Mouse (Mus musculus): ENCODE data around the gene Lpin3. TPM values are rescaled to one million over a fixed set of nuclear protein-coding genes. Genes with fewer than 3 reads are reported as not detected.

The Lpin3 gene
- polyA plus RNA-seq, 1 experiment from 2014 or later = 3.6 TPM

DNA sequence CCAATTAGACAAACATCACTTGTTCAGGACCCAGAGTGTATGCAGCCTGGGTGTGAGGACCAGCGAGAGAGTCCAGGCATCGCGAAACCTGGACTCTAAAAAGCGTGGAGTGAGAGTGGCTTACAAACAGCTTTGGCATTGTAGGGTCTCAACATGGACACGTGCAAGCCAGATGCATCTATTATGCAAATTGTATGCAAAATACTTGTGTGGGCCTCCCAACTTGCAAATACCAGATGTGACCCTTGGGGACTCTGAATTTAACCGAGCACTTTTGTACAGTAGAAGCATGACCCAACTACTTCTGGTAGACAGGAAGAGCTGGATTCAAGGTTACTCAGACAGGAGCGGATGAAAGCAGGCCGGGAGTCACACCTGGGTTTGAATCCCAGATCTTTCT is 36.2 kb downstream of the Lpin3 start:
- WGBS = 80% methylated on average over 8 of the region's 8 CpGs
- ATAC-seq (ENCODE audit: borderline replicate concordance, extremely low read depth, low FRiP score, low TSS enrichment) = no peak
- peaks cover 24% of the 10 kb centered on the region for H3K27me3 ChIP-seq
- no peak overlapping the region for H3K27ac ChIP-seq
- no peaks in the 10 kb centered on the region for H3K9me3 ChIP-seq
- no peak overlapping the region for H3K4me3 ChIP-seq
- no peak overlapping the region for H3K4me2 ChIP-seq
- H3K9ac ChIP-seq = no peak overlapping the region
- no peaks in the 10 kb centered on the region for H3K36me3 ChIP-seq
- H3K4me1 ChIP-seq = peaks cover 36% of the 10 kb centered on the region

DNA sequence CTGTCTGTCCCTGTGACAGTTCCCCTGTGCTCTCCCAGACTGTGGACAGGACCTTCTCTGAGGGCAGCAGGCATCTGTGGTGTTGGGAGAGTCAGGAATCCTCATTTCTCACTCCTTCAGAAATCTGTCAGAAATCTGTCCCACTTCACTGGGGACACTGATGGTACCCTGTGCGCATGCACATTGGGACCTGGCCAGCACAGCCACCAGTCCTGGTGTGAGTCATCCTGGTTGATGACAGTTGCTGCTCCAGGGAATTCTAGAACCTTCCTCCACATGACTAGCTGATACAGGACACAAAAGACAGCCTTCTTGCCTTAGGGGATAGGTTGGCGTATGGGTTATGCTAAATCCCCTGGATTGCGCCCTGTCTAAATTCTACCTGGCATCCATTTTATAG is 36.8 kb downstream of the Lpin3 start:
- Histone ChIP-seq H3K27me3 (peaks cover 18% of the 10 kb centered on the region), H3K9me3 (no peaks in the 10 kb centered on the region), H3K9ac (no peak overlapping the region), H3K4me3 (no peak overlapping the region), H3K4me1 (peaks cover 35% of the 10 kb centered on the region), H3K36me3 (no peaks in the 10 kb centered on the region), H3K27ac (no peak overlapping the region), H3K4me2 (no peak overlapping the region)
- no peak for ATAC-seq (ENCODE audit: borderline replicate concordance, extremely low read depth, low FRiP score, low TSS enrichment)
- WGBS = 92% methylated on average over 3 of the region's 3 CpGs

GRCm38 (mm10) chr2:160918154-160918929 is 37.9 kb downstream of the Lpin3 start:
- no peak overlapping the region for H3K4me2 ChIP-seq
- H3K36me3 ChIP-seq = no peaks in the 10 kb centered on the region
- H3K4me3 ChIP-seq = no peak overlapping the region
- no peak overlapping the region for H3K27ac ChIP-seq
- H3K27me3 ChIP-seq = peaks cover 8% of the 10 kb centered on the region; the same call in 1 of the 2 replicates
- no peak for ATAC-seq (ENCODE audit: borderline replicate concordance, extremely low read depth, low FRiP score, low TSS enrichment)
- whole genome bisulfite sequencing = 57% methylated on average over 8 of the region's 8 CpGs
- H3K4me1 ChIP-seq = peaks cover 33% of the 10 kb centered on the region
- no peaks in the 10 kb centered on the region for H3K9me3 ChIP-seq
- H3K9ac ChIP-seq = no peak overlapping the region

DNA sequence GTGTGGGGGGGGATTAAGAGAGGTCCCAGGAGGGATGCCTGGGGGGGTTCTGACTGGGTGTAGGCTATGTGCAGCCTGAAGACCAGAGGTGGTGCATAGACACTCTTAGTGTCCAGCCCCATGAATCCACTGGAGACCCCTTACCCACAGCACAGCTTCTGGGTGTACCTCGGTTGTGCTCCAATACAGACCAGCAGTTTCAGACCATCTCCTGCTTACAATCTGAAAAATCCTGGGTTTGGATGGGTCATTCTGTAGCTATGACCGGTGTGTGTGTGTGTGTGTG is 38.4 kb downstream of the Lpin3 start:
- ATAC-seq (ENCODE audit: borderline replicate concordance, extremely low read depth, low FRiP score, low TSS enrichment) = no peak
- no peaks in the 10 kb centered on the region for H3K9me3 ChIP-seq

DNA sequence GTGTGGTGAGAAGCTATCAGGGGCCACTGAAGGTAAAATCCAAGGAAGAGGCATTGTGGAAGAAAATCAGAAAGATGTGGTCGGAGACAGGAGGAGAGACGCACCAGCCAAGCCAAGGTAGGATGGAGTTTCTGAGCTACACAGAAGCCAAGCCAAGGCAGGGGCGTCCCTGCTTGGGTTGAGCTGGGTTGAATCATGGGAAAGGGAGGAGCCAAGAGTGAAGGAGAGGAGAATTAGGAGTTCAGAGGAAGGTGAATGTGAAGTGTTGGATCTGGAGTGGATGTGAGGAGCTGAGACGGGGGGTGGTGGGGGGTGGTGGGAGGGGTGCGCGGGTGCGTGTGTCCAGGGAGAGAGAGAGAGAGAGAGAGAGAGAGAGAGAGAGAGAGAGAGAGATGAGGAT is 40.8 kb downstream of the Lpin3 start:
- no peaks in the 10 kb centered on the region for H3K9me3 ChIP-seq
- no peak overlapping the region for H3K27ac ChIP-seq
- peak overlapping the region; percentile 22; the same call in 1 of the 2 replicates for H3K4me2 ChIP-seq
- H3K9ac ChIP-seq = no peak overlapping the region
- no peaks in the 10 kb centered on the region for H3K36me3 ChIP-seq
- H3K27me3 ChIP-seq = no peaks in the 10 kb centered on the region
- WGBS = 20% methylated on average over 6 of the region's 7 CpGs
- ATAC-seq (ENCODE audit: borderline replicate concordance, extremely low read depth, low FRiP score, low TSS enrichment) = 0 out of 2 replicates have a peak, but pooled peaks have one; percentile 28
- H3K4me1 ChIP-seq = peaks cover 18% of the 10 kb centered on the region
- no peak overlapping the region for H3K4me3 ChIP-seq

More for the DNA sequence above, 38.4 kb downstream of the Lpin3 start:
- Histone ChIP-seq H3K27ac (no peak overlapping the region), H3K4me1 (peaks cover 33% of the 10 kb centered on the region), H3K27me3 (peaks cover 5% of the 10 kb centered on the region; the same call in 1 of the 2 replicates), H3K36me3 (no peaks in the 10 kb centered on the region), H3K9ac (no peak overlapping the region), H3K4me3 (no peak overlapping the region), H3K4me2 (no peak overlapping the region)
- WGBS = 67% methylated on average over 2 of the region's 2 CpGs

- WGBS = 58% methylated on average over 9 of the region's 9 CpGs
- Histone ChIP-seq H3K4me2 (no peak overlapping the region), H3K27me3 (no peaks in the 10 kb centered on the region), H3K36me3 (no peaks in the 10 kb centered on the region), H3K9me3 (no peaks in the 10 kb centered on the region), H3K4me3 (no peak overlapping the region), H3K4me1 (peaks cover 15% of the 10 kb centered on the region), H3K9ac (no peak overlapping the region), H3K27ac (no peak overlapping the region)
- ATAC-seq (ENCODE audit: borderline replicate concordance, extremely low read depth, low FRiP score, low TSS enrichment) = peak; percentile 33; the same call in 1 of the 2 replicates
Measured at GRCm38 (mm10) chr2:160925203-160925602, 44.7 kb downstream of the Lpin3 start.

- no peaks in the 10 kb centered on the region for H3K36me3 ChIP-seq
- no peak overlapping the region for H3K4me2 ChIP-seq
- no peak overlapping the region for H3K27ac ChIP-seq
- H3K9me3 ChIP-seq = no peaks in the 10 kb centered on the region
- no peak overlapping the region for H3K4me3 ChIP-seq
- ATAC-seq (ENCODE audit: borderline replicate concordance, extremely low read depth, low FRiP score, low TSS enrichment) = no peak
- no peaks in the 10 kb centered on the region for H3K27me3 ChIP-seq
- H3K4me1 ChIP-seq = 0 out of 2 replicates have a peak, but pooled peaks cover 3% of the 10 kb centered on the region
- 91% methylated on average over 5 of the region's 5 CpGs for WGBS
- H3K9ac ChIP-seq = no peak overlapping the region
Measured at GRCm38 (mm10) chr2:160931378-160931777, 50.9 kb downstream of the Lpin3 start.

DNA sequence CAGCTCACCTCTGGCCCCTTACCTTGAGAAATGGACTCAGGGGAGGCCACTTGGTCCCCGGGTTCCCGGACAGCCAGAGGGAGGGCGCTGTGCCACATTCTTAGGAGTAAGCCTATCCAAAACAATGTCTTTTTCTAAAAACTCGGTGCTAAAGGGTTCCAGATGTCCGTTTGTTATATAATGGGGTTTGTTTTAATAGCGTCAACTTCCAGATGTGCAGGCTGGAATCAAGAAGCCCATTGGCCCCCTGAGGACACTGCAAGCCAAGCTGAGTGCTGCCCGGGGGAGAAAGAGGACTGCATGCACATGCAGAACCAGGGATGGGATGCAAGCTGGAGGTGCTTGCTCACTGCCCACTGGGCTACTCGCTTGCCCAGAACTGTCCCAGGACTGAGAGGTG is 51.9 kb downstream of the Lpin3 start:
- Histone ChIP-seq H3K4me3 (no peak overlapping the region), H3K27ac (no peak overlapping the region), H3K36me3 (no peaks in the 10 kb centered on the region), H3K4me2 (no peak overlapping the region), H3K9ac (no peak overlapping the region), H3K27me3 (no peaks in the 10 kb centered on the region), H3K9me3 (no peaks in the 10 kb centered on the region), H3K4me1 (0 out of 2 replicates have a peak, but pooled peaks cover 3% of the 10 kb centered on the region)
- ATAC-seq (ENCODE audit: borderline replicate concordance, extremely low read depth, low FRiP score, low TSS enrichment) = no peak
- WGBS = 43% methylated on average over 8 of the region's 8 CpGs

DNA sequence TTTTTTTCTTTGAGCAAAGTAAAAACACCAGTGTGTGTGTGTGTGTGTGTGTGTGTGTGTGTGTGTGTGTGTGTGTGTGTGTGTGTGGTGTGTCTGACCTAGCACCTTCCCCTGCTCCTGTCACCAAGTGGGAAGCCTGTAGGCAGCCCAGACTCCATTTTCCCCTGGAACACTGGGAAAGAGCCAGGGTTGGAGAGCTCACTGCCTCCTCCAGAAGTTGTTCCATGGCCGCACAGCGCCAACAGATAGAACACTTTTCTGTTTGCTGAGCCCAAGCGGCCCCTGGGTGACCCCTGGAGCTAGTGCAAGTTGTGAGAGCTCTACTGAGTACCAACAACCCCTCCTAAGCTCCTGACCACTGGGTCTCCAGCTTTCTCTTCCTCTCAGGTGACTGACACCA is 52.5 kb downstream of the Lpin3 start:
- H3K4me2 ChIP-seq = no peak overlapping the region

DNA sequence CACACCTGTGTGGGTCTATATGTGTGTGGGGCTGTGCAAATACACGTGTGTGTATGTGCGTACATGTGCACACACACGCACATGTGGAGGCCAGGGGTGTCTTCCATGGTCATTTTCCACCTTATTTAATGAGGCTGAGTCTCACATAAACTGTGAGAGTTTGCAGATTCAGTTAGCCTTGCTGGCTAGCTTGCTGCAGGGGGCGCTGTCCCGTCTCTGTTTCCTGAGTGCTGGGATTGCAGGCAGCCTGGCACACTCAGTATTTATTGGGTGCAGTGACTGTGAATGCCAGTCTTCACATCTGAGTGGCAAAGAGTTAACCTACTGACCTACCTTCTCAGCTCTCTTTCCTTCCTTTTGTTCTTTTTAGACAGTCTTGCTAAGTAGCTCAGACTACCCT is 53.4 kb downstream of the Lpin3 start:
- H3K4me2 ChIP-seq = no peak overlapping the region
- H3K9me3 ChIP-seq = no peaks in the 10 kb centered on the region
- H3K4me3 ChIP-seq = no peak overlapping the region
- 69% methylated on average over 5 of the region's 5 CpGs for WGBS
- no peaks in the 10 kb centered on the region for H3K36me3 ChIP-seq
- H3K27ac ChIP-seq = no peak overlapping the region
- no peak for ATAC-seq (ENCODE audit: borderline replicate concordance, extremely low read depth, low FRiP score, low TSS enrichment)
- 0 out of 2 replicates have a peak, but pooled peaks cover 3% of the 10 kb centered on the region for H3K4me1 ChIP-seq
- H3K9ac ChIP-seq = no peak overlapping the region
- H3K27me3 ChIP-seq = no peaks in the 10 kb centered on the region

More for the DNA sequence above, 52.5 kb downstream of the Lpin3 start:
- 39% methylated on average over 3 of the region's 3 CpGs for WGBS
- Histone ChIP-seq H3K27me3 (no peaks in the 10 kb centered on the region), H3K4me1 (0 out of 2 replicates have a peak, but pooled peaks cover 3% of the 10 kb centered on the region), H3K9ac (no peak overlapping the region), H3K27ac (no peak overlapping the region), H3K4me3 (no peak overlapping the region), H3K36me3 (no peaks in the 10 kb centered on the region), H3K9me3 (no peaks in the 10 kb centered on the region)
- ATAC-seq (ENCODE audit: borderline replicate concordance, extremely low read depth, low FRiP score, low TSS enrichment) = no peak

- H3K4me3 ChIP-seq = no peak overlapping the region
- ATAC-seq (ENCODE audit: borderline replicate concordance, extremely low read depth, low FRiP score, low TSS enrichment) = no peak
- H3K27ac ChIP-seq = no peak overlapping the region
- H3K4me2 ChIP-seq = no peak overlapping the region
- H3K9ac ChIP-seq = no peak overlapping the region
- WGBS = 72% methylated on average over 4 of the region's 4 CpGs
- no peaks in the 10 kb centered on the region for H3K36me3 ChIP-seq
- H3K27me3 ChIP-seq = no peaks in the 10 kb centered on the region
- H3K9me3 ChIP-seq = no peaks in the 10 kb centered on the region
- 0 out of 2 replicates have a peak, but pooled peaks cover 3% of the 10 kb centered on the region for H3K4me1 ChIP-seq
Measured at GRCm38 (mm10) chr2:160934451-160934850, 54.0 kb downstream of the Lpin3 start.

- Histone ChIP-seq H3K9ac (no peak overlapping the region), H3K36me3 (no peaks in the 10 kb centered on the region), H3K4me2 (no peak overlapping the region), H3K4me3 (no peak overlapping the region), H3K9me3 (no peaks in the 10 kb centered on the region), H3K27ac (no peak overlapping the region), H3K4me1 (no peaks in the 10 kb centered on the region; the same call in 1 of the 2 replicates), H3K27me3 (no peaks in the 10 kb centered on the region)
- ATAC-seq (ENCODE audit: borderline replicate concordance, extremely low read depth, low FRiP score, low TSS enrichment) = no peak
- 44% methylated on average over 17 of the region's 17 CpGs for WGBS
Measured at GRCm38 (mm10) chr2:160940930-160941709, 60.6 kb downstream of the Lpin3 start.

Data from lung, embryonic 15.5 days (tissue).